Mouse (Mus musculus) heart, embryonic 15.5 days (tissue): ENCODE measurements around the gene Wdr18. TPM values are rescaled to one million over a fixed set of nuclear protein-coding genes. Genes with fewer than 3 reads are reported as not detected.

Experiments used
- ATAC-seq: fragments of 200-750 bp; cut with Nextera tagmentation; replicated peaks from 2 replicates; pipeline ENCODE4 v1.8.0; 2017; ENCODE audit warnings: low read depth, moderate TSS enrichment; ENCODE audit not compliant: insufficient number of reproducible peaks, insufficient read depth, low FRiP score
- H3K27ac ChIP-seq: fragments of 300-500 bp; sonication (generic); 2 replicates; pipeline ENCODE4 v1.5.1; 2015; ENCODE audit warnings: mild to moderate bottlenecking, inconsistent platforms
- H3K27me3 ChIP-seq: fragments of 300-500 bp; sonication (generic); 2 replicates; pipeline ENCODE4 v1.6.1; 2015; ENCODE audit warnings: inconsistent platforms
- H3K36me3 ChIP-seq: fragments of 300-500 bp; sonication (generic); 2 replicates; pipeline ENCODE4 v1.6.1; 2015; ENCODE audit warnings: mild to moderate bottlenecking, inconsistent platforms
- H3K4me1 ChIP-seq: fragments of 300-500 bp; sonication (generic); replicated peaks from 2 replicates; pipeline ENCODE4 v1.6.1; 2015; ENCODE audit warnings: inconsistent platforms
- H3K4me2 ChIP-seq: fragments of 300-500 bp; sonication (generic); 2 replicates; pipeline ENCODE4 v1.6.1; 2015; ENCODE audit warnings: inconsistent platforms, mild to moderate bottlenecking, moderate library complexity
- H3K4me3 ChIP-seq: fragments of 300-500 bp; sonication (generic); 2 replicates; pipeline ENCODE4 v1.5.1; 2015; ENCODE audit warnings: mild to moderate bottlenecking, inconsistent platforms
- H3K9ac ChIP-seq: fragments of 300-500 bp; sonication (generic); 2 replicates; pipeline ENCODE4 v1.6.1; 2015; ENCODE audit warnings: mild to moderate bottlenecking, inconsistent platforms
- H3K9me3 ChIP-seq: fragments of 300-500 bp; sonication (generic); replicated peaks from 2 replicates; pipeline ENCODE4 v1.6.1; 2016; ENCODE audit warnings: inconsistent platforms
- WGBS: fragments of 180-500 bp; shearing (Covaris S2); methylation state at CpG from one replicate; pipeline ENCODE4 v1.1.7; 2015; ENCODE audit warnings: mixed read lengths; 5-methylcytosine and 5-hydroxymethylcytosine counted together
- polyA plus RNA-seq: library from polyadenylated mRNA; unstranded; fragments of >200 nt; fragmentation: Nextera tagmentation; extraction: Ambion mirVana; gene quantifications from 2 replicates; pipeline ENCODE4 v1.2.1, GENCODE M21; 2015

Gene Wdr18
- polyA plus RNA-seq, 1 experiment from 2014 or later = 56.7 TPM

DNA sequence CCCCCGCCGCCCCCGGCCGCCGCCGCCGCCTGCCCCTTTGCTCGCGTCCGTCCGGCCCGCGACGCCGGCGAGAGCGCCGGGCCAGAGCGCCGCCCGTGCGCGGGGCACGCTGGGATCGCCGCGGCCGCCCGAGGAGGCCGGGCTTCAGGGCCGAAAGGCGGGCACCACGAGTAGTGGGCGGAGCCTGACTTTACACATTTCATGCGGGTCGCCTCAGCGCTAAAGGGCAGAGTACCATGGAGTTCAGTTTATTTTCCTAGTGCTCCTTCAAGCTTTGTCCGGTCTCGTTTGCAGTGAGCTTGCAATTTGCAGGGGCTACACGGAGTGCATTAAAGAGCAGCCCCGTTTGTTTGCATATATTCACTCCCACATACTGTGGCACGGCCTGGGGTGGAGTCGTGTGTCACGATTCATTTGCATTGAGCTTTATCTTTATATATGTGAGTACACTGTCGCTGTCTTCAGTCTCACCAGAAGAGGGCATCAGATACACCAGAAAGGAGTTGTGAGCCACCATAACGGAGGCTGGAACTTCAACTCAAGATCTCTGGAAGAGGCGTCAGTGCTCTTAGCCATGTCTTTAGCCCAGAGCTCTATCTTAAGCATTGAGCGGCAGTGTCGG is 24.4 kb downstream of the Wdr18 start, which contains the start of gene Tmem259:
Tmem259 (minus strand) TSS at position 136 of the 622 bp plus-strand sequence.
- ATAC-seq = peak; percentile 65
- under 1% methylated on average over 28 of the region's 49 CpGs for WGBS
- H3K4me1 ChIP-seq = peaks cover 58% of the 10 kb centered on the region

DNA sequence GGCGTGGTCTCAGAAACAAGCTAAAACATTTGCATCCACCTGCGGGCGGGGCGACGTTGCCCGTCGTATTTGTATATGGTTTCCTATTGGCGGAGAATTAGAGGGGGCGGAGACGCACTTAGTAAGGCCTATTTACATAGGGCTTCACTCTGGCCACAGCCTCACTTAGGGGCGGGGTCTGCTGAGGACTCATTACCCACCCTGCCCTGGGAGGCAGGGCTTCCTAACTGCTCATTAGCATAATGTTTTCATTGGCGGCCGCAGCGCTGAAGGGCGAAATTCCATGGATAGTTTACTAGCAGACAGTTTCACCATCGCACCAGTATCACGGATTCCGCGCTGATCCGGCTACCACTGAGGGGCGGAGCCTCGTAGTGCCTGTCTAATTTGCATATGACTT is 24.9 kb downstream of the Wdr18 start:
- Histone ChIP-seq H3K27me3 (no peaks in the 10 kb centered on the region), H3K9me3 (no peaks in the 10 kb centered on the region), H3K4me1 (peaks cover 61% of the 10 kb centered on the region), H3K4me2 (peak overlapping the region; percentile 75), H3K27ac (peak overlapping the region; percentile 92), H3K9ac (peak overlapping the region; percentile 92), H3K4me3 (peak overlapping the region; percentile 74), H3K36me3 (no peaks in the 10 kb centered on the region)
- peak; percentile 92 for ATAC-seq
- under 1% methylated on average over 22 of the region's 22 CpGs for WGBS

More for the DNA sequence above, 24.4 kb downstream of the Wdr18 start, which contains the start of gene Tmem259:
- Histone ChIP-seq H3K4me2 (peak within 1 kb of the TSS; percentile 75), H3K27me3 (no peaks in the 10 kb centered on the region), H3K9me3 (no peaks in the 10 kb centered on the region), H3K36me3 (peaks cover 2% of the 10 kb centered on the region; the same call in 1 of the 2 replicates), H3K4me3 (peak within 1 kb of the TSS; percentile 74), H3K27ac (peak within 1 kb of the TSS; percentile 92), H3K9ac (peak within 1 kb of the TSS; percentile 92)

DNA sequence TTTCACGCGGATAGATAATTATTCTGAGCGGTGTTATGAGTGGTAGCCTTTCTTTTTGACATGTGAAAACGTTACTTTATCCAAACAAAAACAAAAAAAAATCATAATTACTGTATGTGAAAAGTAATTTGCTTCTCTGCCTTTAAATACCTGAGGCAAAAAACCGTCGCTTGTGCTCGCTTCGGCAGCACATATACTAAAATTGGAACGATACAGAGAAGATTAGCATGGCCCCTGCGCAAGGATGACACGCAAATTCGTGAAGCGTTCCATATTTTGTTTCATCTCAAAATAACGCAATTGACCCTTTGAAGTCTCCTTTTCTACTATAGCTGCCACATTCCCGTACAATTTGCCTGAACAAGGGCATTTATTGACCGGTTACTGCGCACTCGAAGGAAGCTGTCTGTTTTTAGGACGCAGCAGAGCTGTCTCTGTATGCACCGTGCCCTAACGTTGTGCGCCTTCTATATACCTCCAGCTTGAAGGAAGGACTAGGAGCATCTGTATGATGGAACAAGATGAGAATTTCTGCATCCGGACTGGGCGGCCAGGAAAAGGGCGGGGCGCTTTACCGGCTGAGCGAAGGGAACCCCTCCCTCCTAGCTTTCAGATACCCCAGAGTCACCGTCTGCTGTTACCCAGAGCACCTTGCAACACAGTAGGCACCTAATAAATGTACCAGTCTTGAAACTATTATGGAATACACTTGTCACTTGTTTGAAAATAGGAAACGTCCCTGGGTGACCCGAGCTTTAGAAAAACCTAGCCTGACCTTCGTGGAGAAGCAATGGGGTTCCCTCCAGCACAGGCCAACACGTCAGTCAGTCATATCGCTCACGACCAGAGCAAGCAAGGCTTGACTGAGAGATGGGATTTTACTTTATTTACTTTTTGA is 25.6 kb downstream of the Wdr18 start:
- no peaks in the 10 kb centered on the region for H3K9me3 ChIP-seq
- no peak for ATAC-seq
- H3K4me3 ChIP-seq = peak overlapping the region; percentile 74
- H3K4me1 ChIP-seq = peaks cover 61% of the 10 kb centered on the region
- H3K9ac ChIP-seq = peak overlapping the region; percentile 56
- peak overlapping the region; percentile 75 for H3K4me2 ChIP-seq
- H3K36me3 ChIP-seq = no peaks in the 10 kb centered on the region
- 3% methylated on average over 35 of the region's 35 CpGs for WGBS
- H3K27me3 ChIP-seq = no peaks in the 10 kb centered on the region
- peak overlapping the region; percentile 92 for H3K27ac ChIP-seq

DNA sequence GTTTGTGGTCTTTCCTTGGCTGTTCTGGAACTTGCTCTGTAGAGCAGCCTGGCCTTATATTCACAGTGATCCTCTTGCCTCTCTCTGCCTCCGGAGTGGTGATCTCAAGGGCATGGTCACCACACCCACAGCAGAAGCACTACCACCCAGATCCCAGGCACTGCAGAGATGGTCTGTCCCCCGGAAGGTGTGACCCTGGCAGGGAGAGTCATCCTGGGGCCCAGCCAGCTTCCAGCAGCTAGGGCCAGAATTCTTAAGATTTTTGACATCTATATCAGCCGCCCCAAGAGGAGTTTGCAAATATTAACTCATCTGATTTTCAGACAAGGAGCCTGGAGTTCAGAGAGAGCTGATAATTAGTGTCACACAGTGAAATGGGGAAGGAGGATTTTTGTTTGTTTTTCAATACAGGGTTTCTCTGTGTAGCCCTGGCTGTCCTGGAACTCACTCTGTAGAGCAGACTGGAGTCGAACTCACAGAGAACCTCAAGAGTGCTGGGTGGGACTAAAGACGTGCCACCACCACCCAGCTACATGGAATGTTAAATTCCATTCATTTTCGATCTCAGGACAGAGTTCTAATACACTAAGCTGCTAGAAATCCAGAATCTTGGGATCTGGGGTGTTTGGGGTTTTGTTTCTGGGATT is 26.4 kb downstream of the Wdr18 start:
- no peak for ATAC-seq
- Histone ChIP-seq H3K36me3 (peaks cover 6% of the 10 kb centered on the region), H3K9me3 (no peaks in the 10 kb centered on the region), H3K27me3 (no peaks in the 10 kb centered on the region), H3K9ac (peak overlapping the region; percentile 56), H3K4me3 (peak overlapping the region; percentile 74), H3K27ac (peak overlapping the region; percentile 92), H3K4me2 (peak overlapping the region; percentile 75), H3K4me1 (peaks cover 68% of the 10 kb centered on the region)
- 20% methylated on average over 6 of the region's 6 CpGs for WGBS

DNA sequence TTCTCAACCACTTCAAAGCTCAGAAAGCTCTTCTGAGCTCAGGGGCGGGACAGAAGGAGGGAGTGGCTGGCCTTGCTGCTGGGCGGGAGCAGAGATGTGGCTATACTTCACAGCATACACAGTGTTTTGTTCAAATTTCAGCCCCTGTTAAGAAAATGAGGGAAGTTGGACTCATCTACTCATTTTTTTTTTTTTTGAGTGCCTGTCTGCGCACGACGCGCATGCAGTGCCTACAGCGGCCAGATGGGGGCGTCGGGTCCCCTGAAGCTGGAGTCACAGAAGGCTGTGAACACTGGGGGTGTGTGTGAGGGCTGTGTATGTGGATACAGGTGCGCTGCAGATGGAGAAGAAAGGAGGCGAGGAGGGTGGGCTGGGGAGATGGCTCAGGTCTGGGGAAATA is 27.0 kb downstream of the Wdr18 start:
- H3K4me1 ChIP-seq = peaks cover 66% of the 10 kb centered on the region
- peaks cover 12% of the 10 kb centered on the region for H3K36me3 ChIP-seq
- no peak for ATAC-seq
- H3K4me3 ChIP-seq = peak overlapping the region; percentile 74; the same call in 1 of the 2 replicates
- H3K9ac ChIP-seq = no peak overlapping the region
- peak overlapping the region; percentile 75 for H3K4me2 ChIP-seq
- no peaks in the 10 kb centered on the region for H3K9me3 ChIP-seq
- 6% methylated on average over 11 of the region's 11 CpGs for WGBS
- H3K27me3 ChIP-seq = no peaks in the 10 kb centered on the region
- H3K27ac ChIP-seq = peak overlapping the region; percentile 92

DNA sequence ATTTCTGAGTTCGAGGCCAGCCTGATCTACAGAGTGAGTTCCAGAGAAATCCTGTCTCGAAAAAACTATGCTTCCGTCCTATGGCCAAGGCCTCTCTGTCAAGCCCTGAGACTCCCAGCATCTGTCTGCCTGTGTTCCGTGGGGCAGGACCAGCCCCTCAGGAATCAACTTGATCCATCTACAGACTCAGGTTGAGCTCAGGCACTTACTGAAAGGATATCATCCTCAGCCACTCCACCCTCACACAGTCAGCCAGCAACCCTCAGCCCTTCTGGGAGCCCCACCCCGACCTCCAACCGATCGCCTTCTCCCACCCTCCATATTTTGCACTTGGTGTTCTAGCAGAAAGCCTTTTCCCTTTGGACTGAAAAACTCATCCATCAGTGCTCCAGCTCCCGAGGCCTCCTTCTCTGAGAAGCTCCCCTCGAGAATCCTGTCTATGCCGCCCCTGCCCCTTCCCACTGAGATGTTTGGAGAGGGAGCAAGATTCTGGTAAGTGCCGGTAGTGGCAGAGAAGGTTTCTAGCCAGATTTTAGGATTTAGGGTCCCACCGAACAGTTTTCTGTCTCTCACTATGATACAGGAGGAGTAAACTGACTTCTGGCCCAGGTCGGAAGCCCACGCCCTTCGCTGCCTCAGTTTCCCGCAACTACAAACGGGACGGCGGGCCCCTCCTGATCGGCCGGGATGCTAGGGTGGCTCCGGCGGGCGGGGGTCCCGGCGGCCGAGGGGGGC is 28.0 kb downstream of the Wdr18 start:
- H3K9ac ChIP-seq = peak overlapping the region; percentile 82
- H3K36me3 ChIP-seq = peaks cover 22% of the 10 kb centered on the region
- H3K4me1 ChIP-seq = peaks cover 58% of the 10 kb centered on the region
- peak overlapping the region; percentile 74 for H3K4me3 ChIP-seq
- WGBS = 8% methylated on average over 27 of the region's 27 CpGs
- no peak for ATAC-seq
- H3K4me2 ChIP-seq = peak overlapping the region; percentile 75
- H3K27ac ChIP-seq = peak overlapping the region; percentile 92
- no peaks in the 10 kb centered on the region for H3K27me3 ChIP-seq
- no peaks in the 10 kb centered on the region for H3K9me3 ChIP-seq

DNA sequence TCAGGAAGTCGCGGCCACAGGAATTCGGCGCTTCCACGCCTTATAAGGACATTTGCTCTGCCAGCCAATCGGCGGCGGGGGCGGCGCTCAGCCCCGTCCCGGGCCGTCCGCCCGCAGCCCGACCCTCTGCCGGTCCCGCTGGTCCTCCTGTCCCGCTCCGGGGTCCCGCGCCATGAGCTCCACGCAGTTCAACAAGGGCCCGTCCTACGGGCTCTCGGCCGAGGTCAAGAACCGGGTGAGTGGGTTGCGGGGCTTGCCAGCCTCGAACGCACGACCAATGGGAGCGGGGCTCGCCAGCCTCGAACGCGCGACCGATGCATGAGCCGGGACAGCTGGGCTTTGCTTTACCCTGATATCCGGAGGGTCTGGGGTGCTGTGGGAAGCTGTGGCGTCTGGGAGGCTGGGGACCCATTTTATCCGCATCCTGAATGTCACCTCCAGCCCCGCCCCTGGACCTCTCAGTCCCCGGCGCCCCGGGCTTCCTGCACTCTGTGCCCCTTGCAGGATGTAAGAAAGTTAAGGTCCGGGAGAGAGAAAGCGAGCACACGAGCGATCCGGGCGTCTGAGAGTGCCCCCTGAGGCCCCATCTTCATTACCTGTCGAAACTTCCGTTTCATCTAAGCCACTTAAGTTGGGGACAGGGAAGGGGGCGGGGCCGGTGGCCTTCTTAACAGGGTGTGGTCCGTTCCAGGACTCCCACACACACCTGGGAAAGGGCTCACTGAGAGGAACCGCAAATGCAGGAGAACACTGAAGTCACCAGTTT is 28.7 kb downstream of the Wdr18 start, which contains the start of gene Cnn2:
Cnn2 (plus strand) TSS at position 79 of the 766 bp plus-strand sequence.
- WGBS = under 1% methylated on average over 59 of the region's 59 CpGs
- peak; percentile 14; the same call in 1 of the 2 replicates for ATAC-seq
- peak within 1 kb of the TSS; percentile 82 for H3K9ac ChIP-seq
- H3K27ac ChIP-seq = peak within 1 kb of the TSS; percentile 92
- H3K27me3 ChIP-seq = no peaks in the 10 kb centered on the region
- H3K36me3 ChIP-seq = peaks cover 29% of the 10 kb centered on the region
- peaks cover 51% of the 10 kb centered on the region for H3K4me1 ChIP-seq
- H3K4me2 ChIP-seq = peak within 1 kb of the TSS; percentile 75
- H3K9me3 ChIP-seq = no peaks in the 10 kb centered on the region
- peak within 1 kb of the TSS; percentile 74 for H3K4me3 ChIP-seq

DNA sequence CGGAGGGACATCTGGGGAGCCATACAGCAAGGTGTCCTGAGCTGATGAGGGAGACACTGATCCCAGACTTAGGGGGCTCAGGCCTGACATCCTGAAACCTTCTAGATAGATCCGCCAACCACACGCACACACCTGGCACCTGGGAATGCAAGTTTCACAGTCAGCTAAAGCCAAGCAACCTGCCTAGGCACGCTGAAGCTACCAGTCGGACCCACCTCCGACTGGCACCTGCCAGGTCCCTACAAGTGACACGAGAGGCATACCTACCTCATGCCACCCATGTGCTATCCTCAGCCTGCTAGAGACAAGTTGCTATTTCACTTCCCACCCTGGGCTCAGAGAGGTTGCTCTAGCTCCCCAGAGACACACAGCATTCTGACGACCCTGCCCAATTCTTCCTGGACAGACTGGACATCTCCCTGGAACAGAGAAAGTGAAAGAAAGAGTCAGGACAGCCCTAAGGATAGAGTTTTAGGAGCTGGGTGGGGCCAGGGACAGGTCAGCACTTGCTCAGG is 29.4 kb downstream of the Wdr18 start:
- ATAC-seq = no peak
- WGBS = 22% methylated on average over 8 of the region's 8 CpGs
- H3K27me3 ChIP-seq = no peaks in the 10 kb centered on the region
- peak overlapping the region; percentile 82 for H3K9ac ChIP-seq
- no peaks in the 10 kb centered on the region for H3K9me3 ChIP-seq
- peaks cover 36% of the 10 kb centered on the region for H3K36me3 ChIP-seq
- H3K4me2 ChIP-seq = peak overlapping the region; percentile 75
- peak overlapping the region; percentile 92 for H3K27ac ChIP-seq
- H3K4me1 ChIP-seq = peaks cover 54% of the 10 kb centered on the region
- H3K4me3 ChIP-seq = peak overlapping the region; percentile 74

DNA sequence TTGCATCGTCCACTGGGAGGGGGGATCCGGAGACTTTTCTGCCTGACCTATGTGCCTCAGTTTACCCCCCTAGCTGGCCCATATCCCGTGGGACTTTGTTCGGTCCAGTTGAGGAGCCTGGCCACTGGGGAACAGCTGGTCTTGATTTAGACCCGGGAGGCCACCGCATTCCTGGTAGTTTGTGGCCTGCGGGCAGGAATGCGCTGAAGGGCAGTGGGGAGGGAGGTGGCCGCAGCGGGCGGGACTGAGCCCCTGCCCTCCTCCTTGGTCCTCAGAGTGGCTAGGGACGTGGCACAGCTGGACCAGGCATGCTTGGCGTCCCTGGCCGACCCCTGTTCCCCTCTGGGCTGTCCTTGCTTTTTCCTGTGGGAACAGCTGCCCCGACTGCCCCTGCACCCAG is 29.9 kb downstream of the Wdr18 start:
- H3K9me3 ChIP-seq = no peaks in the 10 kb centered on the region
- peak overlapping the region; percentile 74 for H3K4me3 ChIP-seq
- H3K27ac ChIP-seq = peak overlapping the region; percentile 92
- H3K36me3 ChIP-seq = peaks cover 41% of the 10 kb centered on the region
- no peak for ATAC-seq
- peaks cover 58% of the 10 kb centered on the region for H3K4me1 ChIP-seq
- whole genome bisulfite sequencing = 14% methylated on average over 15 of the region's 15 CpGs
- peak overlapping the region; percentile 75 for H3K4me2 ChIP-seq
- H3K9ac ChIP-seq = peak overlapping the region; percentile 82
- H3K27me3 ChIP-seq = no peaks in the 10 kb centered on the region

DNA sequence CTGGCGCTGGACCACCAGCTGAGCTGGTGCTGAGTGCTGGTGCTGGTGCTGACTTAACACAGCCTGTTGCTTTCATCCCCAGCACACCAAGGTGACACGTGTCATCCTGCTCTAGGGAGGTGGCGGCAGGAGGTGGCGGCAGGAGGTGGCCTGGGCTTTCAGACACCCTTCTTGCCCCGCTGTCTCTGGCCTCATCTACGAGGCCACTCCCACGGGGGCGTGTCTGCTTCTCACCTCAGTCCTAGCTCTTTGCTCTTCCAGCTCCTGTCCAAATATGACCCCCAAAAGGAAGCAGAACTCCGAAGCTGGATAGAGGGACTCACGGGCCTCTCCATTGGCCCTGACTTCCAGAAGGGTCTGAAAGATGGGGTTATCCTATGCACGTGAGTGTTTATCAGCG is 31.1 kb downstream of the Wdr18 start:
- no peak for ATAC-seq
- peak overlapping the region; percentile 75; the same call in 1 of the 2 replicates for H3K4me2 ChIP-seq
- H3K4me1 ChIP-seq = peaks cover 56% of the 10 kb centered on the region
- no peaks in the 10 kb centered on the region for H3K27me3 ChIP-seq
- H3K27ac ChIP-seq = 0 out of 2 replicates have a peak overlapping the region, but pooled peaks have one; percentile 19
- H3K4me3 ChIP-seq = peak overlapping the region; percentile 16
- WGBS = 78% methylated on average over 12 of the region's 12 CpGs
- H3K9ac ChIP-seq = no peak overlapping the region
- peaks cover 50% of the 10 kb centered on the region for H3K36me3 ChIP-seq
- H3K9me3 ChIP-seq = no peaks in the 10 kb centered on the region
